Mouse (Mus musculus) cerebellum, adult 18-20 months (tissue): ENCODE measurements at regions not wholly inside any gene's neighbourhood (a gene's known extent, or its start where the extent isn't known, plus 50 kb on each side); places are given as distances from the start of the nearest gene placed in this dataset.

Experiments used
- DNase-seq, 2 experiments: peaks; one replicate each; pipeline ENCODE4 v3.0.0; 2021

DNA sequence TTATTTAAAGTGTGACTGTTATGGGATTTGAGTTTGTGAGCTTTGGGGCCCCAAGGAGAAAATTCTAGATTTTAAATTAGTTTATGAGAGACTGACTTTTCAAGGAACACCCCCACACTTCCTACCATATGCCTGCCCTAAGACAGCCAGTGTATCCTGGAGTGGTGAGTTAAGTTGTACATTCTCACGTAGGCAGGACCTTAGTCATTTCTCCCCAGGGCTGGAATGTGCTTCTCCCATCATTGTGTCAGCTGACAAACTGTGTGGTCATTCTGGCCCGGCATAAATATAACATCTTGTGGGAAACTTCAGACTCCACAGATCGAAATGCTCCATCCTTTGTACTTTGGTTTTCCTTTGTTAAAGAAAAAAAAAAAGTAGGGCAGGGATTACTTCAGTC is 73.1 kb upstream of the Tfpi start:
- DNase-seq = no peak

DNA sequence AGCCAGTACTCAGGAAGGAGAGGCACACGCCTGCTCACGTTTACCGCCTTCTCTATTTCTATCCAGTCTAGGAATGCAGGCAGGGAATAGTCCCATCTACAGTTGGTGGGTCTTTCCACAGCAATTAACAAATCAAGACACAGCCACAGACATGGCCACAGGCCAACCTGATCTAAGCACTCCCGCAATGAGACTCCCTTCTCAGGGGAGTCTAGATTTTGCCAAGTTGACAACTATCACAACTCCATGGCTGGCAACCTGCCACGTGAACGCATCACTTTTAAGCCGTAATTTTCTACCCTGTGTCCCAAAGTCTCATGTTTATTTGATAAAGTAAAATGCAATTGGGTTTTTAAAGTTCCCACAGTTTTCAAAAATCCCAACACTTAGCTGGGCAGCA is 72.0 kb upstream of the Tfpi start:
- no peak for DNase-seq

DNA sequence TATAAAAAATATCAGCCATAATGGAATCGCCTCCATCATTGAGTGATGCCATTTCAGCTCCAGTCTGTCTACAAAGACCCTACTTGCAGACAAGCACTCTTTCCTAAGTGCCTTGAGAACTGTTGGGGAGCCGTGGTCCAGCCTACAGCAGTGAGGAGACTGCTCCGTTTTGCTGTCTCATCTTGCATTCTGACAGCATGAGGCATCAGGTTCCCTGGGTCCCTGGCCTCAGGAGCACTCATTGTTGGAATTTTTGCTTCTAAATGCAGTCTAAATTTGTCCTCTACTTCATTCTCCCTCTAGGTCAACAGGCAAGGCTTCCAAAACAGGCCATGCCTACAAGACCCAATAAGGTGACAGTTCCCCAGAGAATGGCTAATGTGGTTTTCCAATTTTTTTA is 69.1 kb upstream of the Tfpi start:
- no peak for DNase-seq

DNA sequence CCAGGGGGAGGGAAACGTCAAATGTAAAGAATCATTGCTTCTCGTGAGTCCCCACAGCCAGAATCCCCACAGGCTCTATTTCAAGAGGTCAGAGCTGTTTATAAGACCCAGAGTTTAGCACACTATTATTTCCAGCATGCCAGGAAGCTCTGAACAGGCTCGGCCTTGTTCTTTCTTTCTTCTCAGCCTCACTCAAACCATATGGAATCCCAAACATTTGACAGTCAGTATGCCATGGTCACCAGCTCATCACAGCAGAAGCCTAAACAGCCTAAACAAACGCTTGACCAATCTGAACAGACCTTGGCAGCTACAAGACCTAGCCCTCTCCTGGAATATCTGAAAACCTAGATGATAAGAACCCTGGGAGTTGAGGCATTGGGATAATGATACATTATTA is 68.2 kb upstream of the Tfpi start:
- no peak for DNase-seq

DNA sequence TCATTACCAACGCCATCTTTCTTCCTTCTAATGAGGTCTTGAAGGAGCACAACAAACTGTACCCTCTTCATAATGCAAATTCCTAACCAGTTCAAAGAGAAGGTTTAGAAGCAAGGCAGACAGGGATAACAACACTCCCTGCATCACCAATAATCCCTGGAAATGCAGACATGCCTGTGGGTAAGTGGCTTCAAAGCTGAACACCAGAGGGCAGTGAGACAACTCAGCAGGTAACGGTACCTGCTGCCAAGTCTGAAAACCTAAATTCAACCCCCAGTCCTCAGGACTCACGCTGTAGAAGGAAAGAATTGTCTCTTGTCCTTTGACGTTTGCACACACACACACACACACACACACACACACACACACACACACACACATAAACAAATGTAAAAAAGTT is 67.6 kb upstream of the Tfpi start:
- peak in 1 of 2 experiments; percentile 3 for DNase-seq

DNA sequence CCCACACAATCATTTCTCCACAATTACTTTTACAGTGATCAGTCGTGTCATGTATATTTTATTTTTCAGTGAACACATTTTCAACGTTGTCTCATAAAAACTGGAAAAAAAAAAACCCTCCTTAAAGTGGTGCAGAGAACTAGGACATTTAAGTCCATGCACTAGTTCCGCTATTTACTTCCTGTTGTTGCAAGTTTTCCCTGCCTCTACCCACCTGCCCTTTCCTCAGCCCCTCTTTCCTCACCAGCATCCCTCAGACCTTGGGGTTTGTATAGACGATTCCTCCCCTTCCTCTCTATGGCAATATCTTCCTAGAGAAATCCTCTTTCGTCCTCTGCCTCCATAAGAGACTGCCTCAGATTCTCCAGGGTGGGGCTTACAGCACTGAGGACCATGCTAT is 64.9 kb upstream of the Tfpi start:
- no peak for DNase-seq

DNA sequence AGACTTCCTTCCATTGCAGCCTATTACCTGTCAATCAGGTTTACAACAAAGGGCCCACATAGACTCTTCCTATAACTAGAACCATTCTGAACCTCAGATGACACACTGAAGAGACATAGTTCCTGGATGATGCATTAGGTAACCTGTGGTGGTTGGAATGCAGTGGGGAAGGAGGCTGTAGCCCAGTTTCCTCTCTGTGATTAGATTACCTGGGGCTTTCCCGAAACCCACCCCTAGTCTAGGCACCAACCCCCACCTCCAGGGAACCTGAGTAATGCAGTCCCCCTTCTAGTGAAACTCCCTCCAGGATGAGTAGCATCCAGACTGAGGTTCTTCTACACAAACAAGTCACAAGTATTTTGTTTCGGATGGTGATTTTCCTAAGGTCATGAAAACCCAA is 62.5 kb upstream of the Tfpi start:
- DNase-seq = no peak

DNA sequence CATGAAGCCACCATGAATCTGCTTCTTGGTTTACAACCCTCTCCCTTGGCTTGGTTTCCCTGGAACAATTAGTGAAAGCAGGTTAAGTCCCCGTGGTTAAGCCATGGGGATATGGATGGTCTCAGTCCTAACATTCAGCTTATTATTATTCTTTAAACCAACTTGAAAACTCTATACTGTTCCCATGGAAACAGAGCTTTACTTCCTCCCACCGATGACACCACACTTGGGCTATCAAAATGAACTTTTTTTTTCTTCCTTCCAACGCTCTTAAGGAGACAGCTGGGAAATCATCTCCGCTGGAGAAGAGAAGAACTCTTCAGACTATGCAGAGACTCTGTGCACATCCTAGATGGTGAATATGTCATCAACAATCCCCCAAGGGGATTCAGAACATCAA is 61.4 kb upstream of the Tfpi start:
- DNase-seq = no peak

DNA sequence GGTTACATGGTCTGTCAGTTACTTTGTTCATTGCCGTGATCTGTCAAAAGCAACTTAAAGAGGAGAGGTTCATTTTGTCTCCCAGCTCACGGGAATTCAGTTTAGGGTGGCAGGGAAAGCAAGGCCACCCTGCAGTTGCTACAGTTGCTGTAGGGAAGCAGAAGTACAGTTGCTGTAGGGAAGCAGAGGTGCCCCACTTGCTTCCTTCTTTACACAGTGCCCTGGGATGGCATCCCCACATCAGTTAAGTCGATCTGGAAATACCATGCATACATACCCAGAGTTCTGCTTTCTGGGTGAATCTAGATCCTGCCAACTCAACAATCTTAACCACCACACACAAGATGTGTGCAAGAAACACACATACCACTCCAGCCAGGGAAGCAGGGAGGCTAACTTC is 54.6 kb upstream of the Tfpi start:
- no peak for DNase-seq

DNA sequence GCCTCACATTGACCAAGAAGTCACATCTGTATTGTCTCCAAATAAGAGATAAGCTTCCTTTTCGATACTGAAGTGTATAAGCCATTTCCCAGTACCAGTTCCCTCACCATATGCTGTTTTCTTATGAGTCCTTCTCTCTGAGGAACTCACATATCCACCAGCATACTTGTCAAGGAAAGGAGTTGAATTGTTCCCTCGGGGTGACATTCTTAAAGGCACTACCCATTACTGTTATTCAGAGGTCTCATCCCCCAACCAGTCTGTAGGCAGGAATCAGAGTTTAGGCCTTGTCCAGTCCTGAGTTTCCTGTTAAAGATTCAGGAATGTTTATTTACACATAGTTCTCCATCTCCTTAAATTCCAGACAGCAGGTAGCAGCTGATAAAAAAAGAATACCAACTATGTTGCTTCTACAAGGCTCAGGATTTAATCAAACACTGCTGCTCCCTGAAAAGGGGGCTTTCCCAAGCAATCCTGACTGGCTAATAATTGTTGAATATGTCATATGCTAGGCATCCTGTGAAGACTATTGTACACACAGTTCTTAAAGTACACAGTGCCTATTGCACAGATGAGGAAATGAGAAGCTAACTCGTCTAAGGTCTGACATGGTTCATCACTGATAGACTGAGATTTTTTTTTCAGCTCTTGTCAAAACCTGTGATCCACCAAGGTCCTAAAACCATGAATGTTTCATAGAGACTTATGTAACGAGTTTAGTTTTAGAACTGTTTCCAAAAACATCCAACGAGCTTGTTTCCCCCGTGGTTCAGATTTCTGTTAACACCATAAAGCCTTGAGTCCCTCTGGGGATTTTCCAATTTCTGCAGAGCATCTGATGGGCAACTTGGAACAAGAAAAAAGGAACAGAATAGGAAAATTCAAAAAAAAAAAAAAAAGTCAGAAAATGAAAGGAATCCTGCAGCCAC is 52.5 kb upstream of the Tfpi start:
- no peak for DNase-seq
